Mouse (Mus musculus) embryonic fibroblast, embryonic 13.5 days (primary cell): ENCODE measurements around the gene Olfr1420.

ENCODE experiments used
- CTCF ChIP-seq: IDR thresholded peaks from 2 replicates; pipeline ENCODE4 v1.5.1; 2011; ENCODE audit warnings: mild to moderate bottlenecking, control low read depth, low read length, moderate library complexity, borderline replicate concordance; ENCODE audit not compliant: insufficient read depth
- POLR2A ChIP-seq: IDR thresholded peaks from 2 replicates; pipeline ENCODE4 v1.6.1; 2011; ENCODE audit warnings: low read depth, mild to moderate bottlenecking, control low read depth, low read length, moderate library complexity

DNA sequence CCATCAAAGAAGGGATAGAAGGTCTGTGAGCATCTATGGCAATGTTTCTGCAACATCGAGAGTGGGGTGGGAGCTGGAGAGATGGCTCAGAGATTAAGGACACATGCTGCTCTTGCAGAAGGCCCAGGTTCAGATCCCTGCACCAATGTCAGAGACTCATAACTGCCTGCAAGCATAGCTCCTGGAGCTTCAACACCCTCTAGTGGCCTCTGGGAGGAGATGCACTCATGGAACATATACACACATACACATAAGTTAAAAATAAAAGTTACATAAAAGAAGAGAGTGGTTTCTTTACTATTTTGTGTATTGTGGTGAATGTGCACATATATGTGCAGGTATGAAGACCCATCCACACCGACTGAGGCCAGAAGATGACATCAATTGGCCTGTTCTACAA, 18.5 kb upstream of the Olfr1420 start:
- TF ChIP-seq CTCF (no peak), POLR2A (no peak)
